Mouse (Mus musculus) myocyte (in vitro differentiated cells): ENCODE measurements at regions not wholly inside any gene's neighbourhood (a gene's known extent, or its start where the extent isn't known, plus 50 kb on each side); places are given as distances from the start of the nearest gene placed in this dataset.

ENCODE experiments used
- H3K27me3 ChIP-seq: one replicate; pipeline ENCODE4 v1.6.1; 2011; ENCODE audit not compliant: control insufficient read depth, insufficient read depth, insufficient read length
- H3K36me3 ChIP-seq: one replicate; pipeline ENCODE4 v1.6.1; 2011; ENCODE audit not compliant: control insufficient read depth, insufficient read depth
- H3K4me2 ChIP-seq: one replicate; pipeline ENCODE4 v1.6.1; 2011; ENCODE audit warnings: low read depth, control low read depth
- H3K4me3 ChIP-seq: one replicate; pipeline ENCODE4 v1.5.1; 2011; ENCODE audit warnings: mild to moderate bottlenecking, control low read depth, moderate library complexity
- H3K79me2 ChIP-seq: one replicate; pipeline ENCODE4 v1.6.1; 2011; ENCODE audit not compliant: control insufficient read depth, insufficient read depth
- H3ac ChIP-seq: one replicate; pipeline ENCODE4 v1.6.1; 2011; ENCODE audit not compliant: control insufficient read depth, insufficient read length
- CEBPB ChIP-seq: IDR thresholded peaks from 2 replicates; pipeline ENCODE4 v1.6.1; 2011; ENCODE audit warnings: mild to moderate bottlenecking, moderate library complexity; ENCODE audit not compliant: poor library complexity, insufficient read depth, severe bottlenecking
- E2F4 ChIP-seq: IDR thresholded peaks from one replicate; pipeline ENCODE4 v1.6.1; 2011; ENCODE audit warnings: mild to moderate bottlenecking, control low read depth, moderate library complexity; ENCODE audit not compliant: insufficient read depth
- MAX ChIP-seq: IDR thresholded peaks from one replicate; pipeline ENCODE4 v1.6.1; 2011; ENCODE audit warnings: low read depth, mild to moderate bottlenecking, control low read depth
- MYOD1 ChIP-seq, 3 experiments: IDR thresholded peaks; one replicate each; pipeline ENCODE4 v1.6.1; 2011; ENCODE audit warnings: control low read depth in 2 of 3, low read depth in 2 of 3, mild to moderate bottlenecking in 2 of 3, moderate library complexity in 1 of 3; ENCODE audit not compliant: insufficient read length in 2 of 3, control insufficient read depth in 1 of 3
- MYOG ChIP-seq, 3 experiments: IDR thresholded peaks; one replicate each; pipeline ENCODE4 v1.6.1; 2011; ENCODE audit warnings: control low read depth in 2 of 3, low read depth in 2 of 3, mild to moderate bottlenecking in 2 of 3; ENCODE audit not compliant: insufficient read length in 2 of 3, control insufficient read depth in 1 of 3, insufficient read depth in 1 of 3
- POLR2A ChIP-seq: IDR thresholded peaks from one replicate; pipeline ENCODE4 v1.6.1; 2011; ENCODE audit warnings: low read depth, mild to moderate bottlenecking, control low read depth, moderate library complexity; ENCODE audit not compliant: insufficient read length
- POLR2AphosphoS2 ChIP-seq: IDR thresholded peaks from one replicate; pipeline ENCODE4 v1.6.1; 2011; ENCODE audit warnings: low read depth, control low read depth; ENCODE audit not compliant: insufficient read length
- REST ChIP-seq: IDR thresholded peaks from one replicate; pipeline ENCODE4 v1.6.1; 2011; ENCODE audit warnings: mild to moderate bottlenecking, control low read depth, moderate library complexity; ENCODE audit not compliant: insufficient read depth, insufficient read length
- SRF ChIP-seq: IDR thresholded peaks from one replicate; pipeline ENCODE4 v1.6.1; 2011; ENCODE audit warnings: low read depth; ENCODE audit not compliant: control insufficient read depth, insufficient read length
- TCF12 ChIP-seq: IDR thresholded peaks from one replicate; pipeline ENCODE4 v1.6.1; 2011; ENCODE audit warnings: mild to moderate bottlenecking, control low read depth; ENCODE audit not compliant: poor library complexity, insufficient read depth, severe bottlenecking
- TCF3 ChIP-seq: IDR thresholded peaks from one replicate; pipeline ENCODE4 v1.6.1; 2011; ENCODE audit warnings: low read depth, control low read depth; ENCODE audit not compliant: insufficient read length
- USF1 ChIP-seq: IDR thresholded peaks from one replicate; pipeline ENCODE4 v1.6.1; 2011; ENCODE audit warnings: low read depth, mild to moderate bottlenecking, control low read depth, moderate library complexity

- H3K36me3 ChIP-seq = no peaks in the 10 kb centered on the region
- TF ChIP-seq E2F4 (no peak), POLR2A (no peak), USF1 (no peak), TCF3 (no peak), SRF (no peak), REST (no peak), MAX (no peak)
- no peak overlapping the region for H3ac ChIP-seq
- no peaks in the 10 kb centered on the region for H3K79me2 ChIP-seq
- H3K4me3 ChIP-seq = no peak overlapping the region
- H3K4me2 ChIP-seq = no peak overlapping the region
- H3K27me3 ChIP-seq = peaks cover 12% of the 10 kb centered on the region
These were observed 52.0 kb upstream of the Frem1 start for GRCm38 (mm10) chr4:83104045-83104681.

DNA sequence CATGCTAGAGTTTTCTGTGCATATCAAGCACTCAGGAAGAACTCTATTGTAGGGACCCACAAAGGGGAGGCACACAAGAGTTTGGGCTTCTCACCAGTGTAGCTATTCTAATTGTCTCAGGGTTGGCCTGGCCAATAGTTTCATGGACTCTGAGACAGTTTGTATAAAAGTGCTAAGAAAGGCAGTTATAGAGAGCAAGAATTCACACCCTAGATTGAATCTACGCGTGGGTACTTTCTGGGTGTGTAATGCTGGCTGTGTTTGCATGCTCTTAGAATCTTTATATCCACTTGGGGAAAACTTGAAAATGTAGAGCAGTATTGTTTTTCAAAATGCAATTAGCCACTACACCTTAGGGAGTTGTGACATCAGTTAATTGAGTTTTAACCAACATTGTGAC, 50.8 kb upstream of the Frem1 start:
- H3K4me2 ChIP-seq = no peak overlapping the region
- no peaks in the 10 kb centered on the region for H3K79me2 ChIP-seq
- H3K4me3 ChIP-seq = no peak overlapping the region
- no peaks in the 10 kb centered on the region for H3K36me3 ChIP-seq
- peaks cover 15% of the 10 kb centered on the region for H3K27me3 ChIP-seq
- TF ChIP-seq POLR2AphosphoS2 (no peak), MYOD1 (IDR thresholded peaks at IDR 0.05; ENCODE audit: control insufficient read depth in 1 of 3, insufficient read length in 2 of 3, low read depth in 2 of 3) (no peak), USF1 (no peak), SRF (no peak), CEBPB (no peak), POLR2A (no peak), TCF3 (no peak), REST (no peak), MYOG (IDR thresholded peaks at IDR 0.05; ENCODE audit: control insufficient read depth in 1 of 3, insufficient read depth in 1 of 3, insufficient read length in 2 of 3, low read depth in 2 of 3) (no peak), TCF12 (no peak), E2F4 (no peak), MAX (no peak)
- H3ac ChIP-seq = no peak overlapping the region

- no peak overlapping the region for H3K4me2 ChIP-seq
- H3K4me3 ChIP-seq = no peak overlapping the region
- H3K27me3 ChIP-seq = peaks cover 14% of the 10 kb centered on the region
- no peaks in the 10 kb centered on the region for H3K36me3 ChIP-seq
- no peaks in the 10 kb centered on the region for H3K79me2 ChIP-seq
- TF ChIP-seq TCF3 (no peak), E2F4 (no peak), MYOD1 (IDR thresholded peaks at IDR 0.05; ENCODE audit: control insufficient read depth in 1 of 3, insufficient read length in 2 of 3, low read depth in 2 of 3) (no peak), TCF12 (no peak)
- no peak overlapping the region for H3ac ChIP-seq
These were observed 49.9 kb upstream of the Frem1 start for GRCm38 (mm10) chr4:83102022-83102421.
